Mouse (Mus musculus) cortical plate, adult 2 months (tissue): ENCODE results near the gene Tnf.

ENCODE experiments used
- CTCF ChIP-seq: fragments of 200-500 bp; IDR thresholded peaks from 2 replicates; pipeline ENCODE4 v1.5.1; 2011; ENCODE audit warnings: mild to moderate bottlenecking, control low read depth, low read length; ENCODE audit not compliant: insufficient read depth; ENCODE audit errors: extremely low read depth
- POLR2A ChIP-seq: fragments of 200-500 bp; IDR thresholded peaks from 2 replicates; pipeline ENCODE4 v1.6.1; 2011; ENCODE audit warnings: mild to moderate bottlenecking, low read length, control low read depth; ENCODE audit not compliant: insufficient read depth; ENCODE audit errors: extremely low read depth

- TF ChIP-seq POLR2A (no peak), CTCF (no peak)
Observed at GRCm38 (mm10) chr17:35198029-35198428, 3.8 kb downstream of the Tnf start.
